14 mouse cellular contexts compared by ENCODE assay signal in genomic region chr2:27751135-27751519, GRCm38 (mm10).
DNase-seq lines count a peak whose midpoint lies in the region; ATAC-seq lines count a peak whose summit lies in the region.
"Had no signal": no experiment of that assay in that cellular context is flagged by ENCODE, and none has a peak within 500 bp of the region (broad histone marks: within the 10 kb centered on the region; RNA-seq: fewer than 3 reads in every experiment).

No protein-coding gene starts in this region.

- no peaks in the 10 kb centered on the region for H3K9me3 ChIP-seq in heart, embryonic 13.5 days
- H3K9me3 ChIP-seq in liver, embryonic 11.5 days (ENCODE audit: control insufficient read depth, low read length) = no peaks in the 10 kb centered on the region
- H3K9me3 ChIP-seq in liver, embryonic 12.5 days (replicated peaks) = no peaks in the 10 kb centered on the region
- no peaks in the 10 kb centered on the region for H3K9me3 ChIP-seq in stomach, embryonic 14.5 days (ENCODE audit: control insufficient read depth, low read depth, low read length)
- H3K9me3 ChIP-seq: midbrain, embryonic 13.5 days had no signal

- H3K9ac ChIP-seq in heart, embryonic 13.5 days = peak overlapping the region; percentile 63
- H3K9ac ChIP-seq in liver, embryonic 11.5 days (ENCODE audit: low read depth, low read length) = peak overlapping the region; percentile 3; the same call in 1 of the 2 replicates
- no peak overlapping the region for H3K9ac ChIP-seq in liver, embryonic 12.5 days
- no peak overlapping the region for H3K9ac ChIP-seq in stomach, embryonic 14.5 days (replicated peaks; ENCODE audit: low read depth, low read length)
- H3K9ac ChIP-seq: liver, embryonic 14.5 days; midbrain, embryonic 13.5 days had no signal

- peaks cover 35% of the 10 kb centered on the region for H3K27me3 ChIP-seq in heart, embryonic 13.5 days (replicated peaks)
- no peaks in the 10 kb centered on the region for H3K27me3 ChIP-seq in liver, embryonic 11.5 days (replicated peaks; ENCODE audit: control insufficient read depth, insufficient read depth, low read length)
- no peaks in the 10 kb centered on the region for H3K27me3 ChIP-seq in liver, embryonic 12.5 days (replicated peaks)
- H3K27me3 ChIP-seq in stomach, embryonic 14.5 days (ENCODE audit: control insufficient read depth, insufficient read depth, low read length) = no peaks in the 10 kb centered on the region
- H3K27me3 ChIP-seq: CH12.LX; midbrain, embryonic 13.5 days had no signal

- peaks cover 64% of the 10 kb centered on the region for H3K4me1 ChIP-seq in heart, embryonic 13.5 days
- H3K4me1 ChIP-seq in liver, embryonic 11.5 days (replicated peaks; ENCODE audit: control insufficient read depth, insufficient read depth, low read length) = peaks cover 16% of the 10 kb centered on the region
- peaks cover 24% of the 10 kb centered on the region for H3K4me1 ChIP-seq in liver, embryonic 12.5 days
- peaks cover 27% of the 10 kb centered on the region for H3K4me1 ChIP-seq in stomach, embryonic 14.5 days (ENCODE audit: control insufficient read depth, insufficient read depth, low read length)

- no peak for ATAC-seq in heart, embryonic 13.5 days (ENCODE audit: extremely low read depth, insufficient number of reproducible peaks, low FRiP score, low TSS enrichment)
- ATAC-seq in liver, embryonic 11.5 days (replicated peaks; ENCODE audit: low FRiP score) = no peak
- no peak for ATAC-seq in liver, embryonic 12.5 days
- peak; percentile 38; the same call in 1 of the 2 replicates for ATAC-seq in stomach, embryonic 14.5 days (ENCODE audit: insufficient number of reproducible peaks, insufficient read depth, low FRiP score, low read depth)
- ATAC-seq: hindbrain, embryonic 16.5 days; midbrain, embryonic 13.5 days had no signal

- no peak overlapping the region for H3K4me3 ChIP-seq in heart, embryonic 13.5 days
- H3K4me3 ChIP-seq in liver, embryonic 11.5 days (ENCODE audit: low read depth, low read length) = no peak overlapping the region
- no peak overlapping the region for H3K4me3 ChIP-seq in liver, embryonic 12.5 days
- no peak overlapping the region for H3K4me3 ChIP-seq in stomach, embryonic 14.5 days (ENCODE audit: low read depth, low read length)
- H3K4me3 ChIP-seq: midbrain, embryonic 13.5 days had no signal

- DNase-seq in heart, adult 8-10 months (ENCODE audit: low spot score) = no peak
- DNase-seq in liver, embryonic 11.5 days (ENCODE audit: low spot score) = no peak
- DNase-seq in kidney, postnatal 14 days = peak; percentile 55
- no peak for DNase-seq in layer of hippocampus, adult 9-11 months
- no peak for DNase-seq in T-cell, adult 2 months (ENCODE audit: low spot score)
- DNase-seq: adrenal gland, postnatal 25 days; cerebellum, adult 18-20 months had no signal

- 18% methylated on average over 7 of the region's 7 CpGs for WGBS in heart, embryonic 13.5 days
- WGBS in liver, embryonic 11.5 days = 59% methylated on average over 7 of the region's 7 CpGs
- 77% methylated on average over 7 of the region's 7 CpGs for WGBS in liver, embryonic 12.5 days (ENCODE audit: insufficient replicate concordance)
- 27% methylated on average over 7 of the region's 7 CpGs for WGBS in stomach, embryonic 14.5 days

- 0 out of 2 replicates have a peak overlapping the region, but pooled peaks have one; percentile 18 for H3K4me2 ChIP-seq in heart, embryonic 13.5 days
- no peak overlapping the region for H3K4me2 ChIP-seq in liver, embryonic 11.5 days
- no peak overlapping the region for H3K4me2 ChIP-seq in liver, embryonic 12.5 days
- H3K4me2 ChIP-seq in stomach, embryonic 14.5 days (replicated peaks; ENCODE audit: low read depth, low read length) = no peak overlapping the region
- H3K4me2 ChIP-seq: midbrain, embryonic 13.5 days had no signal

- H3K27ac ChIP-seq in heart, embryonic 13.5 days (replicated peaks) = peak overlapping the region; percentile 44
- H3K27ac ChIP-seq in liver, embryonic 11.5 days (ENCODE audit: low read depth, low read length) = no peak overlapping the region
- H3K27ac ChIP-seq in liver, embryonic 12.5 days = no peak overlapping the region
- peak overlapping the region; percentile 53; the same call in 1 of the 2 replicates for H3K27ac ChIP-seq in stomach, embryonic 14.5 days (ENCODE audit: low read length)
- H3K27ac ChIP-seq: liver, embryonic 14.5 days; midbrain, embryonic 13.5 days had no signal

- H3K36me3 ChIP-seq in heart, embryonic 13.5 days = peaks cover 74% of the 10 kb centered on the region
- peaks cover 12% of the 10 kb centered on the region for H3K36me3 ChIP-seq in liver, embryonic 11.5 days (ENCODE audit: control insufficient read depth, insufficient read depth, low read length)
- peaks cover 60% of the 10 kb centered on the region for H3K36me3 ChIP-seq in liver, embryonic 12.5 days
- H3K36me3 ChIP-seq in stomach, embryonic 14.5 days (ENCODE audit: control insufficient read depth, insufficient read depth, low read length) = peaks cover 53% of the 10 kb centered on the region

Comparison
In these comparisons a context has a peak if more than half of its experiments do, and no peak if none do; other contexts are left out.
1. H3K9ac ChIP-seq: peak in heart, embryonic 13.5 days (single experiment) and liver, embryonic 11.5 days (single experiment); none in liver, embryonic 12.5 days (single experiment) and stomach, embryonic 14.5 days (single experiment).
2. H3K27ac ChIP-seq: peak in heart, embryonic 13.5 days (single experiment) and stomach, embryonic 14.5 days (single experiment); none in liver, embryonic 11.5 days (single experiment) and liver, embryonic 12.5 days (single experiment).